Mouse (Mus musculus): Measurements from ENCODE around the gene Ssr2. TPM values are rescaled to one million over a fixed set of nuclear protein-coding genes. Genes with fewer than 3 reads are reported as not detected.

Gene Ssr2
- polyA plus RNA-seq, 1 experiment = 206 TPM

GRCm38 (mm10) chr3:88544955-88545591 lies 30.6 kb upstream of the Ssr2 start:
- Histone ChIP-seq H3K27ac (ENCODE audit: control insufficient read depth, insufficient read depth, low read length) (no peak overlapping the region), H3K36me3 (ENCODE audit: control insufficient read depth, insufficient read depth, low read length) (no peaks in the 10 kb centered on the region), H3K4me3 (ENCODE audit: control insufficient read depth, insufficient read depth, low read length) (no peak overlapping the region), H3K27me3 (ENCODE audit: control insufficient read depth, insufficient read depth, low read length) (no peaks in the 10 kb centered on the region), H3K4me1 (replicated peaks; ENCODE audit: control insufficient read depth, insufficient read depth, low read length) (peaks cover 8% of the 10 kb centered on the region)
- 60% methylated on average over 20 of the region's 20 CpGs for WGBS
- DNase-seq = no peak
- TF ChIP-seq CTCF (IDR thresholded peaks at IDR 0.05; ENCODE audit: borderline replicate concordance, control insufficient read depth, extremely low read depth, insufficient read depth, low read length, poor library complexity) (no peak), POLR2A (IDR thresholded peaks at IDR 0.05; ENCODE audit: control insufficient read depth, extremely low read depth, insufficient read depth, low read length, poor library complexity) (no peak)

- peaks cover 3% of the 10 kb centered on the region; the same call in 1 of the 2 replicates for H3K4me1 ChIP-seq (replicated peaks; ENCODE audit: control insufficient read depth, insufficient read depth, low read length)
- TF ChIP-seq POLR2A (IDR thresholded peaks at IDR 0.05; ENCODE audit: control insufficient read depth, extremely low read depth, insufficient read depth, low read length, poor library complexity) (no peak), CTCF (IDR thresholded peaks at IDR 0.05; ENCODE audit: borderline replicate concordance, control insufficient read depth, extremely low read depth, insufficient read depth, low read length, poor library complexity) (no peak)
- 89% methylated on average over 6 of the region's 6 CpGs for WGBS
- H3K27ac ChIP-seq (ENCODE audit: control insufficient read depth, insufficient read depth, low read length) = no peak overlapping the region
- no peaks in the 10 kb centered on the region for H3K27me3 ChIP-seq (ENCODE audit: control insufficient read depth, insufficient read depth, low read length)
- H3K4me3 ChIP-seq (ENCODE audit: control insufficient read depth, insufficient read depth, low read length) = no peak overlapping the region
- no peaks in the 10 kb centered on the region for H3K36me3 ChIP-seq (ENCODE audit: control insufficient read depth, insufficient read depth, low read length)
- no peak for DNase-seq
Observed at GRCm38 (mm10) chr3:88546674-88547418, 28.8 kb upstream of the Ssr2 start.

- H3K27ac ChIP-seq (ENCODE audit: control insufficient read depth, insufficient read depth, low read length) = no peak within 1 kb of the TSS
- H3K36me3 ChIP-seq (ENCODE audit: control insufficient read depth, insufficient read depth, low read length) = no peaks in the 10 kb centered on the region
- no peak within 1 kb of the TSS for H3K4me3 ChIP-seq (ENCODE audit: control insufficient read depth, insufficient read depth, low read length)
- H3K27me3 ChIP-seq (ENCODE audit: control insufficient read depth, insufficient read depth, low read length) = no peaks in the 10 kb centered on the region
- TF ChIP-seq CTCF (IDR thresholded peaks at IDR 0.05; ENCODE audit: borderline replicate concordance, control insufficient read depth, extremely low read depth, insufficient read depth, low read length, poor library complexity) = no peak
- TF ChIP-seq POLR2A (IDR thresholded peaks at IDR 0.05; ENCODE audit: control insufficient read depth, extremely low read depth, insufficient read depth, low read length, poor library complexity) = no peak
- peaks cover 7% of the 10 kb centered on the region for H3K4me1 ChIP-seq (replicated peaks; ENCODE audit: control insufficient read depth, insufficient read depth, low read length)
- WGBS = 90% methylated on average over 18 of the region's 18 CpGs
- no peak for DNase-seq
Observed at GRCm38 (mm10) chr3:88548180-88548917, 27.3 kb upstream of the Ssr2 start, which contains the start of gene Rab25. Rab25 (minus strand) TSS chr3:88548300.

- Histone ChIP-seq H3K4me1 (replicated peaks; ENCODE audit: control insufficient read depth, insufficient read depth, low read length) (peaks cover 12% of the 10 kb centered on the region), H3K36me3 (ENCODE audit: control insufficient read depth, insufficient read depth, low read length) (no peaks in the 10 kb centered on the region), H3K4me3 (ENCODE audit: control insufficient read depth, insufficient read depth, low read length) (no peak overlapping the region), H3K27ac (ENCODE audit: control insufficient read depth, insufficient read depth, low read length) (no peak overlapping the region), H3K27me3 (ENCODE audit: control insufficient read depth, insufficient read depth, low read length) (no peaks in the 10 kb centered on the region)
- no peak for DNase-seq
- 97% methylated on average over 4 of the region's 4 CpGs for WGBS
- TF ChIP-seq POLR2A (IDR thresholded peaks at IDR 0.05; ENCODE audit: control insufficient read depth, extremely low read depth, insufficient read depth, low read length, poor library complexity) (no peak), CTCF (IDR thresholded peaks at IDR 0.05; ENCODE audit: borderline replicate concordance, control insufficient read depth, extremely low read depth, insufficient read depth, low read length, poor library complexity) (no peak)
Observed at GRCm38 (mm10) chr3:88551586-88551985, 24.1 kb upstream of the Ssr2 start.

- H3K4me1 ChIP-seq (replicated peaks; ENCODE audit: control insufficient read depth, insufficient read depth, low read length) = peaks cover 12% of the 10 kb centered on the region
- H3K36me3 ChIP-seq (ENCODE audit: control insufficient read depth, insufficient read depth, low read length) = no peaks in the 10 kb centered on the region
- H3K27me3 ChIP-seq (ENCODE audit: control insufficient read depth, insufficient read depth, low read length) = no peaks in the 10 kb centered on the region
- H3K4me3 ChIP-seq (ENCODE audit: control insufficient read depth, insufficient read depth, low read length) = peak overlapping the region; percentile 92
- H3K27ac ChIP-seq (ENCODE audit: control insufficient read depth, insufficient read depth, low read length) = no peak overlapping the region
- 5% methylated on average over 16 of the region's 16 CpGs for WGBS
- TF ChIP-seq CTCF (IDR thresholded peaks at IDR 0.05; ENCODE audit: borderline replicate concordance, control insufficient read depth, extremely low read depth, insufficient read depth, low read length, poor library complexity) = no peak
- TF ChIP-seq POLR2A (IDR thresholded peaks at IDR 0.05; ENCODE audit: control insufficient read depth, extremely low read depth, insufficient read depth, low read length, poor library complexity) = no peak
- no peak for DNase-seq
Observed at GRCm38 (mm10) chr3:88552082-88552645, 23.5 kb upstream of the Ssr2 start.

Data from thymus, adult 2 months (tissue).